Mouse (Mus musculus): Measurements from ENCODE around the gene Tm2d3.

DNA sequence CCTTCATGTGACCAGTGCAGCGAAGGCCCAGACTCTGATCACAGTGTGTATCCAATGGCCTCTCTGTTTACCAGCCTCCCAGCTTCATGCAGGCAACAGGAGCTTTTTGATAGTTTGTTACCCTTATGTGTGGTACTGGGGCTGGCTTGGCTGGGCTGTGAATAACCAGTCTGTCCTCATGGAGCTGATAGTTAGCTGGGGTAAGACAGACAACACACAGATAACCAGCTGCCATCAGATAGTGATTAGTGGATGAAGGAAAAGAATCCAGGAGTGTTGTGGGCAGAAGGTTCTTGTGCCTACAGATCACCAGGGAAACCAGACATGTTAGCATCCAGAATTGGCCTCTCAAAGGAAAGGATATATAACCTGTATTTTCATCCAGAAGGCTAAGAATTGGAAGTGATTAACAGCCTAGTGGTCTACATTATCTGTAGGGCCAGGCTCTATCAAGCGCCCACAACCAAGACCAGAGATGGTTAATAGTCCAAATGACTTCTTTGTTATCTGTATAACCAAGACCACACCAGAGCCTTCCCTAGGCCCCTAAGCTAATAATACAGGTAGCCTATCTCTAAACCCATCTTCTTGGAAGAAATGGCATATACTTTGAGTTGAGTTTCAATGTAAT is 33.4 kb upstream of the Tm2d3 start:
- TF ChIP-seq CTCF (IDR thresholded peaks at IDR 0.05; ENCODE audit: low read depth, low read length) (no peak), POLR2A (IDR thresholded peaks at IDR 0.05; ENCODE audit: extremely low read depth, insufficient read depth, low read length) (no peak)

Measured in liver, adult 2 months (tissue).